Comparison of ENCODE assay signal across 13 mouse cellular contexts in the genomic region with DNA sequence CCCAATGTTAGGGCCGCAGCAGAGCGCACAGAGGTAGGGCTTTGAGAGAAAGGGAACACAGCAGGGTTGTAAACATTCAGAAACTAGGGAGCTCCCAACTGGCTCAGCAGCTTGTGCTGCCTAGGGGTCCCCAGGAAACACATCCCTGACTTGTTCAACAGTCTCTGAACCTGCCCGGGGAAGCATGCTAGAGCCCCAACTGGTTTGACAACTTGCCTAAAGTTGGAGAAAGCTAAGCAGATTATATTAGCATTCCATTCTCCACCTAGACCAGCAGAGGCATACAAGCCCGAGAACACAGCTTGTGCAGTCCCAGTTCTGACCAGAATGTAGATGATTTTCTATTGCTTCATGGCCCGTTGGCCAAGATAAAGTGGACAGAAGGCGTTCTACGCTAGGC. TPM values are rescaled to one million over a fixed set of nuclear protein-coding genes. Genes with fewer than 3 reads are reported as not detected.
DNase-seq lines count a peak whose midpoint lies in the region; ATAC-seq and TF ChIP-seq lines count a peak whose summit lies in the region.
"Had no signal": no experiment of that assay in that cellular context is flagged by ENCODE, and none has a peak within 500 bp of the region (broad histone marks: within the 10 kb centered on the region; RNA-seq: fewer than 3 reads in every experiment).

No protein-coding gene starts in this region.

- no peak overlapping the region for H3K27ac ChIP-seq in hindbrain, postnatal 0 days
- H3K27ac ChIP-seq in hindbrain, embryonic 12.5 days, result no peak overlapping the region
- H3K27ac ChIP-seq in stomach, embryonic 15.5 days, result peak overlapping the region; percentile 57; the same call in 1 of the 2 replicates
- H3K27ac ChIP-seq in liver, embryonic 11.5 days (ENCODE audit: low read depth, low read length), result no peak overlapping the region
- H3K27ac ChIP-seq in heart, embryonic 11.5 days (ENCODE audit: low read depth, low read length), result no peak overlapping the region
- H3K27ac ChIP-seq: liver, embryonic 14.5 days had no signal

- H3K9ac ChIP-seq in hindbrain, postnatal 0 days (replicated peaks; ENCODE audit: low read length), result no peak overlapping the region
- no peak overlapping the region for H3K9ac ChIP-seq in hindbrain, embryonic 12.5 days
- H3K9ac ChIP-seq in stomach, embryonic 15.5 days, result no peak overlapping the region
- H3K9ac ChIP-seq in liver, embryonic 11.5 days (ENCODE audit: low read depth, low read length), result no peak overlapping the region
- no peak overlapping the region for H3K9ac ChIP-seq in heart, embryonic 11.5 days (ENCODE audit: low read depth, low read length)
- H3K9ac ChIP-seq: liver, embryonic 14.5 days had no signal

- no peaks in the 10 kb centered on the region for H3K36me3 ChIP-seq in hindbrain, postnatal 0 days (ENCODE audit: insufficient read depth, low read length)
- no peaks in the 10 kb centered on the region for H3K36me3 ChIP-seq in hindbrain, embryonic 12.5 days
- no peaks in the 10 kb centered on the region for H3K36me3 ChIP-seq in stomach, embryonic 15.5 days
- H3K36me3 ChIP-seq in liver, embryonic 11.5 days (ENCODE audit: control insufficient read depth, insufficient read depth, low read length), result no peaks in the 10 kb centered on the region
- no peaks in the 10 kb centered on the region for H3K36me3 ChIP-seq in heart, embryonic 11.5 days (ENCODE audit: control insufficient read depth, insufficient read depth, low read length)

- ATAC-seq in hindbrain, postnatal 0 days, result no peak
- no peak for ATAC-seq in hindbrain, embryonic 12.5 days (ENCODE audit: low FRiP score)
- ATAC-seq in stomach, embryonic 15.5 days (ENCODE audit: insufficient read depth, low FRiP score, low read depth), result peak; percentile 93
- no peak for ATAC-seq in liver, embryonic 11.5 days (replicated peaks; ENCODE audit: low FRiP score)
- ATAC-seq in heart, embryonic 11.5 days (replicated peaks; ENCODE audit: insufficient number of reproducible peaks, low FRiP score, low TSS enrichment), result no peak

- 67% methylated on average over 7 of the region's 7 CpGs for WGBS in hindbrain, postnatal 0 days
- WGBS in hindbrain, embryonic 12.5 days, result 66% methylated on average over 7 of the region's 7 CpGs
- WGBS in stomach, embryonic 15.5 days, result 57% methylated on average over 7 of the region's 7 CpGs
- WGBS in liver, embryonic 11.5 days, result 73% methylated on average over 7 of the region's 7 CpGs
- 71% methylated on average over 7 of the region's 7 CpGs for WGBS in heart, embryonic 11.5 days (ENCODE audit: insufficient replicate concordance)

- H3K4me2 ChIP-seq in hindbrain, postnatal 0 days (ENCODE audit: low read depth, low read length), result no peak overlapping the region
- no peak overlapping the region for H3K4me2 ChIP-seq in hindbrain, embryonic 12.5 days (replicated peaks)
- H3K4me2 ChIP-seq in stomach, embryonic 15.5 days, result no peak overlapping the region
- H3K4me2 ChIP-seq in liver, embryonic 11.5 days, result no peak overlapping the region
- H3K4me2 ChIP-seq in heart, embryonic 11.5 days, result no peak overlapping the region

- no peak for DNase-seq in hindbrain, postnatal 0 days (ENCODE audit: low spot score)
- peak; percentile 67 for DNase-seq in gonadal fat pad, adult 2 months (ENCODE audit: low read depth)
- peak; percentile 21 to 39 for DNase-seq in kidney, postnatal 4 days
- no peak for DNase-seq in liver, embryonic 11.5 days (ENCODE audit: low spot score)
- DNase-seq in retina, embryonic 14.5 days (ENCODE audit: low spot score), result no peak
- DNase-seq: right cerebral cortex, postnatal 25 days had no signal

- peak; percentile 29; the same call in 1 of the 2 replicates for TF ChIP-seq CTCF in hindbrain, postnatal 0 days (IDR thresholded peaks at IDR 0.05; ENCODE audit: low read depth)

- no peak overlapping the region for H3K4me3 ChIP-seq in hindbrain, postnatal 0 days (ENCODE audit: low read length)
- H3K4me3 ChIP-seq in hindbrain, embryonic 12.5 days, result no peak overlapping the region
- H3K4me3 ChIP-seq in stomach, embryonic 15.5 days (replicated peaks), result no peak overlapping the region
- no peak overlapping the region for H3K4me3 ChIP-seq in liver, embryonic 11.5 days (ENCODE audit: low read depth, low read length)
- no peak overlapping the region for H3K4me3 ChIP-seq in heart, embryonic 11.5 days (ENCODE audit: low read depth, low read length)

- H3K9me3 ChIP-seq in hindbrain, postnatal 0 days (ENCODE audit: low read length), result no peaks in the 10 kb centered on the region
- no peaks in the 10 kb centered on the region for H3K9me3 ChIP-seq in hindbrain, embryonic 12.5 days (replicated peaks)
- no peaks in the 10 kb centered on the region for H3K9me3 ChIP-seq in stomach, embryonic 15.5 days
- H3K9me3 ChIP-seq in liver, embryonic 11.5 days (ENCODE audit: control insufficient read depth, low read length), result no peaks in the 10 kb centered on the region
- no peaks in the 10 kb centered on the region for H3K9me3 ChIP-seq in heart, embryonic 11.5 days (replicated peaks; ENCODE audit: control insufficient read depth, low read length)

- H3K27me3 ChIP-seq in hindbrain, postnatal 0 days (ENCODE audit: insufficient read depth, low read length), result no peaks in the 10 kb centered on the region
- no peaks in the 10 kb centered on the region for H3K27me3 ChIP-seq in hindbrain, embryonic 12.5 days
- no peaks in the 10 kb centered on the region for H3K27me3 ChIP-seq in stomach, embryonic 15.5 days (replicated peaks)
- no peaks in the 10 kb centered on the region for H3K27me3 ChIP-seq in liver, embryonic 11.5 days (replicated peaks; ENCODE audit: control insufficient read depth, insufficient read depth, low read length)
- H3K27me3 ChIP-seq in heart, embryonic 11.5 days (ENCODE audit: control insufficient read depth, insufficient read depth, low read length), result no peaks in the 10 kb centered on the region

- 0 out of 2 replicates have a peak, but pooled peaks cover 6% of the 10 kb centered on the region for H3K4me1 ChIP-seq in hindbrain, postnatal 0 days (ENCODE audit: insufficient read depth, low read length)
- 0 out of 2 replicates have a peak, but pooled peaks cover 4% of the 10 kb centered on the region for H3K4me1 ChIP-seq in hindbrain, embryonic 12.5 days
- no peaks in the 10 kb centered on the region; the same call in 1 of the 2 replicates for H3K4me1 ChIP-seq in stomach, embryonic 15.5 days
- H3K4me1 ChIP-seq in liver, embryonic 11.5 days (replicated peaks; ENCODE audit: control insufficient read depth, insufficient read depth, low read length), result no peaks in the 10 kb centered on the region
- H3K4me1 ChIP-seq in heart, embryonic 11.5 days (ENCODE audit: control insufficient read depth, insufficient read depth, low read length), result 0 out of 2 replicates have a peak, but pooled peaks cover 2% of the 10 kb centered on the region

RNA-seq across cellular contexts. Expression of gene Tnfsf18, which starts 49.6 kb away (rescaled TPM):
- 0.05 TPM in 1 of 2 replicates, not detected in the other for total RNA-seq in hindbrain, postnatal 0 days (2014; rRNA removed)
- not detected in 2 replicates for polyA plus RNA-seq in hindbrain, postnatal 0 days (2015; fragmentation: Nextera tagmentation; extraction: Ambion mirVana)
- polyA plus RNA-seq in hindbrain, embryonic 12.5 days (2016; fragmentation: Nextera tagmentation; extraction: Ambion mirVana), result not detected in 2 replicates
- polyA plus RNA-seq in gonadal fat pad, adult 2 months (2012; rRNA removed), result not detected in 2 replicates
- polyA plus RNA-seq in stomach, embryonic 15.5 days (2015; fragmentation: Nextera tagmentation; extraction: Ambion mirVana), result 0.12 TPM in 1 of 2 replicates, not detected in the other
- polyA plus RNA-seq in liver, embryonic 11.5 days (2014; fragmentation: Nextera tagmentation; extraction: Ambion mirVana), result not detected in 2 replicates
- 0.11 and 0.14 TPM in 2 replicates for polyA plus RNA-seq in heart, embryonic 11.5 days (2014; fragmentation: Nextera tagmentation; extraction: Ambion mirVana)
- total RNA-seq: common myeloid progenitor, adult 5-6 weeks; layer of hippocampus, adult 8-10 months had no signal
- polyA plus RNA-seq: heart, embryonic 16.5 days; liver, embryonic 14.5 days had no signal

RNA-seq across cellular contexts. Expression of gene Tnfsf4, which starts 49.6 kb away (rescaled TPM):
- total RNA-seq in hindbrain, postnatal 0 days (2014; rRNA removed), result not detected in 2 replicates
- not detected in 2 replicates for polyA plus RNA-seq in hindbrain, postnatal 0 days (2015; fragmentation: Nextera tagmentation; extraction: Ambion mirVana)
- not detected in 2 replicates for polyA plus RNA-seq in hindbrain, embryonic 12.5 days (2016; fragmentation: Nextera tagmentation; extraction: Ambion mirVana)
- polyA plus RNA-seq in gonadal fat pad, adult 2 months (2012; rRNA removed), result 0.05 TPM in 1 of 2 replicates, not detected in the other
- 0.06 and 0.23 TPM in 2 replicates for polyA plus RNA-seq in stomach, embryonic 15.5 days (2015; fragmentation: Nextera tagmentation; extraction: Ambion mirVana)
- polyA plus RNA-seq in liver, embryonic 11.5 days (2014; fragmentation: Nextera tagmentation; extraction: Ambion mirVana), result not detected in 2 replicates
- not detected in 2 replicates for polyA plus RNA-seq in heart, embryonic 11.5 days (2014; fragmentation: Nextera tagmentation; extraction: Ambion mirVana)
- total RNA-seq: layer of hippocampus, adult 8-10 months had no signal
- polyA plus RNA-seq: liver, embryonic 14.5 days had no signal

Comparison
In these comparisons a context has a peak if more than half of its experiments do, and no peak if none do; other contexts are left out.
1. DNase-seq: peak in gonadal fat pad, adult 2 months (single experiment) and kidney, postnatal 4 days (2 of 2); none in hindbrain, postnatal 0 days (single experiment), liver, embryonic 11.5 days (single experiment) and retina, embryonic 14.5 days (single experiment).